Comparison of ENCODE assay signal across 8 mouse cellular contexts in genomic region chr15:10868716-10869585, GRCm38 (mm10).
DNase-seq lines count a peak whose midpoint lies in the region; ATAC-seq and TF ChIP-seq lines count a peak whose summit lies in the region.

No protein-coding gene starts in this region.

- peak; percentile 57 for TF ChIP-seq CTCF in layer of hippocampus, adult 2 months (conservative IDR thresholded peaks at IDR 0.05)

- 62% methylated on average over 14 of the region's 14 CpGs for WGBS in hindbrain, embryonic 11.5 days
- 59% methylated on average over 14 of the region's 14 CpGs for WGBS in limb, embryonic 14.5 days

- H3K4me2 ChIP-seq in hindbrain, embryonic 11.5 days (replicated peaks; ENCODE audit: low read depth, low read length): no peak overlapping the region
- H3K4me2 ChIP-seq in limb, embryonic 14.5 days (replicated peaks; ENCODE audit: low read depth, low read length, severe bottlenecking): no peak overlapping the region

- H3K9me3 ChIP-seq in hindbrain, embryonic 11.5 days (ENCODE audit: control insufficient read depth, low read length): no peaks in the 10 kb centered on the region
- no peaks in the 10 kb centered on the region for H3K9me3 ChIP-seq in limb, embryonic 14.5 days (ENCODE audit: control insufficient read depth, low read length)

- no peak overlapping the region for H3K27ac ChIP-seq in layer of hippocampus, adult 2 months
- H3K27ac ChIP-seq in hindbrain, embryonic 11.5 days (ENCODE audit: low read depth, low read length): no peak overlapping the region
- H3K27ac ChIP-seq in limb, embryonic 14.5 days (replicated peaks; ENCODE audit: low read depth, low read length): peak overlapping the region; percentile 22

- H3K4me3 ChIP-seq in layer of hippocampus, adult 2 months: no peak overlapping the region
- H3K4me3 ChIP-seq in hindbrain, embryonic 11.5 days (ENCODE audit: low read depth, low read length): no peak overlapping the region
- no peak overlapping the region for H3K4me3 ChIP-seq in limb, embryonic 14.5 days (replicated peaks; ENCODE audit: low read length)

- no peak for TF ChIP-seq POLR2A in limb, embryonic 14.5 days (IDR thresholded peaks at IDR 0.05; ENCODE audit: borderline replicate concordance, extremely low read depth, insufficient read depth, insufficient read length)

- no peak overlapping the region for H3K9ac ChIP-seq in hindbrain, embryonic 11.5 days (ENCODE audit: low read depth, low read length)
- H3K9ac ChIP-seq in limb, embryonic 14.5 days (ENCODE audit: low read depth, low read length, severe bottlenecking): no peak overlapping the region

- ATAC-seq in hindbrain, embryonic 11.5 days (ENCODE audit: low FRiP score): peak; percentile 45; the same call in 1 of the 2 replicates
- peak; percentile 36; the same call in 1 of the 2 replicates for ATAC-seq in limb, embryonic 14.5 days (ENCODE audit: low FRiP score, low read depth)

- no peaks in the 10 kb centered on the region for H3K4me1 ChIP-seq in hindbrain, embryonic 11.5 days (replicated peaks; ENCODE audit: control insufficient read depth, insufficient read depth, low read length)
- peaks cover 29% of the 10 kb centered on the region for H3K4me1 ChIP-seq in limb, embryonic 14.5 days (ENCODE audit: control insufficient read depth, insufficient read depth, low read length)

- H3K36me3 ChIP-seq in hindbrain, embryonic 11.5 days (ENCODE audit: control insufficient read depth, insufficient read depth, low read length): no peaks in the 10 kb centered on the region
- H3K36me3 ChIP-seq in limb, embryonic 14.5 days (ENCODE audit: control insufficient read depth, insufficient read depth, low read length): no peaks in the 10 kb centered on the region
- no peaks in the 10 kb centered on the region for H3K36me3 ChIP-seq in splenic B cell, adult 2 months (ENCODE audit: control insufficient read depth, insufficient read depth, low read length, poor library complexity, severe bottlenecking)

- H3K27me3 ChIP-seq in hindbrain, embryonic 11.5 days (ENCODE audit: control insufficient read depth, insufficient read depth, low read length): no peaks in the 10 kb centered on the region
- H3K27me3 ChIP-seq in limb, embryonic 14.5 days (ENCODE audit: control insufficient read depth, insufficient read depth, low read length): no peaks in the 10 kb centered on the region
- no peaks in the 10 kb centered on the region for H3K27me3 ChIP-seq in splenic B cell, adult 2 months (ENCODE audit: control insufficient read depth, insufficient read depth, low read length, poor library complexity, severe bottlenecking)

- no peak for DNase-seq in layer of hippocampus, adult 2 months (ENCODE audit: low spot score in 2 of 2)
- no peak for DNase-seq in layer of hippocampus, postnatal 36 days
- DNase-seq in ZHBTc4 (ENCODE audit: low read depth, low spot score): peak; percentile 77
- peak; percentile 39 for DNase-seq in hindbrain, embryonic 11.5 days (ENCODE audit: low spot score)
- peak; percentile 61 for DNase-seq in limb, embryonic 14.5 days (ENCODE audit: low spot score)
- peak; percentile 35 for DNase-seq in splenic B cell, adult 2 months (ENCODE audit: low read depth, low spot score)
- no peak for DNase-seq in layer of hippocampus, adult 18-20 months (ENCODE audit: low spot score in 2 of 2)
- DNase-seq in right cerebral cortex, postnatal 36 days (ENCODE audit: low spot score in 2 of 2): no peak

Comparison
In these comparisons a context has a peak if more than half of its experiments do, and no peak if none do; other contexts are left out.
1. DNase-seq: peak in ZHBTc4 (single experiment), hindbrain, embryonic 11.5 days (single experiment), limb, embryonic 14.5 days (single experiment) and splenic B cell, adult 2 months (single experiment); none in layer of hippocampus, adult 2 months (0 of 2), layer of hippocampus, postnatal 36 days (0 of 2), layer of hippocampus, adult 18-20 months (0 of 2) and right cerebral cortex, postnatal 36 days (0 of 2).